Mouse (Mus musculus) myocyte (in vitro differentiated cells): ENCODE results near the gene Tbccd1. TPM values are rescaled to one million over a fixed set of nuclear protein-coding genes. Genes with fewer than 3 reads are reported as not detected.
A peak's percentile ranks its signal among the peaks of the same experiment; 100 is the strongest.

Experiments used
- H3K27me3 ChIP-seq: one replicate; pipeline ENCODE4 v1.6.1; 2011; ENCODE audit not compliant: control insufficient read depth, insufficient read depth, insufficient read length
- H3K36me3 ChIP-seq: one replicate; pipeline ENCODE4 v1.6.1; 2011; ENCODE audit not compliant: control insufficient read depth, insufficient read depth
- H3K4me2 ChIP-seq: one replicate; pipeline ENCODE4 v1.6.1; 2011; ENCODE audit warnings: low read depth, control low read depth
- H3K4me3 ChIP-seq: one replicate; pipeline ENCODE4 v1.5.1; 2011; ENCODE audit warnings: mild to moderate bottlenecking, control low read depth, moderate library complexity
- H3K79me2 ChIP-seq: one replicate; pipeline ENCODE4 v1.6.1; 2011; ENCODE audit not compliant: control insufficient read depth, insufficient read depth
- H3ac ChIP-seq: one replicate; pipeline ENCODE4 v1.6.1; 2011; ENCODE audit not compliant: control insufficient read depth, insufficient read length
- CEBPB ChIP-seq: IDR thresholded peaks from 2 replicates; pipeline ENCODE4 v1.6.1; 2011; ENCODE audit warnings: mild to moderate bottlenecking, moderate library complexity; ENCODE audit not compliant: poor library complexity, insufficient read depth, severe bottlenecking
- E2F4 ChIP-seq: IDR thresholded peaks from one replicate; pipeline ENCODE4 v1.6.1; 2011; ENCODE audit warnings: mild to moderate bottlenecking, control low read depth, moderate library complexity; ENCODE audit not compliant: insufficient read depth
- MAX ChIP-seq: IDR thresholded peaks from one replicate; pipeline ENCODE4 v1.6.1; 2011; ENCODE audit warnings: low read depth, mild to moderate bottlenecking, control low read depth
- MYOD1 ChIP-seq, 3 experiments: IDR thresholded peaks; one replicate each; pipeline ENCODE4 v1.6.1; 2011; ENCODE audit warnings: control low read depth in 2 of 3, low read depth in 2 of 3, mild to moderate bottlenecking in 2 of 3, moderate library complexity in 1 of 3; ENCODE audit not compliant: insufficient read length in 2 of 3, control insufficient read depth in 1 of 3
- MYOG ChIP-seq, 3 experiments: IDR thresholded peaks; one replicate each; pipeline ENCODE4 v1.6.1; 2011; ENCODE audit warnings: control low read depth in 2 of 3, low read depth in 2 of 3, mild to moderate bottlenecking in 2 of 3; ENCODE audit not compliant: insufficient read length in 2 of 3, control insufficient read depth in 1 of 3, insufficient read depth in 1 of 3
- POLR2A ChIP-seq: IDR thresholded peaks from one replicate; pipeline ENCODE4 v1.6.1; 2011; ENCODE audit warnings: low read depth, mild to moderate bottlenecking, control low read depth, moderate library complexity; ENCODE audit not compliant: insufficient read length
- POLR2AphosphoS2 ChIP-seq: IDR thresholded peaks from one replicate; pipeline ENCODE4 v1.6.1; 2011; ENCODE audit warnings: low read depth, control low read depth; ENCODE audit not compliant: insufficient read length
- REST ChIP-seq: IDR thresholded peaks from one replicate; pipeline ENCODE4 v1.6.1; 2011; ENCODE audit warnings: mild to moderate bottlenecking, control low read depth, moderate library complexity; ENCODE audit not compliant: insufficient read depth, insufficient read length
- SRF ChIP-seq: IDR thresholded peaks from one replicate; pipeline ENCODE4 v1.6.1; 2011; ENCODE audit warnings: low read depth; ENCODE audit not compliant: control insufficient read depth, insufficient read length
- TCF12 ChIP-seq: IDR thresholded peaks from one replicate; pipeline ENCODE4 v1.6.1; 2011; ENCODE audit warnings: mild to moderate bottlenecking, control low read depth; ENCODE audit not compliant: poor library complexity, insufficient read depth, severe bottlenecking
- TCF3 ChIP-seq: IDR thresholded peaks from one replicate; pipeline ENCODE4 v1.6.1; 2011; ENCODE audit warnings: low read depth, control low read depth; ENCODE audit not compliant: insufficient read length
- USF1 ChIP-seq: IDR thresholded peaks from one replicate; pipeline ENCODE4 v1.6.1; 2011; ENCODE audit warnings: low read depth, mild to moderate bottlenecking, control low read depth, moderate library complexity
- polyA plus RNA-seq: library from polyadenylated mRNA; unstranded; fragments of >200 nt; fragmentation: generic; extraction: Trizol; gene quantifications from one replicate; pipeline ENCODE4 v1.2.1, GENCODE M21; 2012; ENCODE audit warnings: missing spikeins

Gene Tbccd1
- polyA plus RNA-seq, 1 experiment = 9.3 TPM

- Histone ChIP-seq H3K4me3 (no peak overlapping the region), H3K36me3 (no peaks in the 10 kb centered on the region), H3ac (no peak overlapping the region), H3K4me2 (no peak overlapping the region), H3K79me2 (no peaks in the 10 kb centered on the region), H3K27me3 (peaks cover 7% of the 10 kb centered on the region)
- no peak for TF ChIP-seq CEBPB
- no peak for TF ChIP-seq POLR2A
- no peak for TF ChIP-seq POLR2AphosphoS2
- no peak for TF ChIP-seq REST
- TF ChIP-seq TCF12 = no peak
- TF ChIP-seq SRF = no peak
- TF ChIP-seq USF1 = no peak
- TF ChIP-seq MYOG (IDR thresholded peaks at IDR 0.05; ENCODE audit: control insufficient read depth in 1 of 3, insufficient read depth in 1 of 3, insufficient read length in 2 of 3, low read depth in 2 of 3) = no peak
- TF ChIP-seq MYOD1 (IDR thresholded peaks at IDR 0.05; ENCODE audit: control insufficient read depth in 1 of 3, insufficient read length in 2 of 3, low read depth in 2 of 3) = no peak
- no peak for TF ChIP-seq E2F4
- no peak for TF ChIP-seq TCF3
- TF ChIP-seq MAX = no peak
These were observed 29.3 kb upstream of the Tbccd1 start for GRCm38 (mm10) chr16:22886726-22887125.

DNA sequence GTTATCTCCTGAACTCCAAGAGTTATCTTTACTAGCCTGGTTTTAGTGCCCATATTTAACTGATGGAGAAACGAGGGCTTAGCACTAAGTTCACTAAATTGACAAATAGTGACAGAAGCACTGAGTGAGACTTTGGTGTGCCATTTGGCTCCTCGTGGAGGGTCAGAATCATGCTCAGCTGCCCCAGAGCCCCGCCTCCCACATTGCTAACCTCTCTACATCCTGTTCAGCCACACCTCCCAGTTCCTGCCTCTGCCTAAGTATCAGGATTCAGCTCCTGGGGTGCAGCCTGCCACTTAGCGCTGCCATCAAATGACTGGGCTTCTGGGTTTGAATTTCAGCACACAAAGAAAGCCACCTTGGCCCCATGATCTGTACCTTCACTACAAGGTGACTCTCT is 27.9 kb upstream of the Tbccd1 start:
- no peaks in the 10 kb centered on the region for H3K79me2 ChIP-seq
- H3K36me3 ChIP-seq = no peaks in the 10 kb centered on the region
- TF ChIP-seq POLR2A (no peak), CEBPB (no peak), POLR2AphosphoS2 (no peak), MYOG (IDR thresholded peaks at IDR 0.05; ENCODE audit: control insufficient read depth in 1 of 3, insufficient read depth in 1 of 3, insufficient read length in 2 of 3, low read depth in 2 of 3) (no peak), SRF (no peak), E2F4 (no peak), MYOD1 (IDR thresholded peaks at IDR 0.05; ENCODE audit: control insufficient read depth in 1 of 3, insufficient read length in 2 of 3, low read depth in 2 of 3) (no peak), TCF12 (no peak), MAX (no peak), TCF3 (no peak), USF1 (no peak), REST (no peak)
- H3K27me3 ChIP-seq = no peaks in the 10 kb centered on the region
- H3K4me3 ChIP-seq = no peak overlapping the region
- no peak overlapping the region for H3ac ChIP-seq
- no peak overlapping the region for H3K4me2 ChIP-seq

DNA sequence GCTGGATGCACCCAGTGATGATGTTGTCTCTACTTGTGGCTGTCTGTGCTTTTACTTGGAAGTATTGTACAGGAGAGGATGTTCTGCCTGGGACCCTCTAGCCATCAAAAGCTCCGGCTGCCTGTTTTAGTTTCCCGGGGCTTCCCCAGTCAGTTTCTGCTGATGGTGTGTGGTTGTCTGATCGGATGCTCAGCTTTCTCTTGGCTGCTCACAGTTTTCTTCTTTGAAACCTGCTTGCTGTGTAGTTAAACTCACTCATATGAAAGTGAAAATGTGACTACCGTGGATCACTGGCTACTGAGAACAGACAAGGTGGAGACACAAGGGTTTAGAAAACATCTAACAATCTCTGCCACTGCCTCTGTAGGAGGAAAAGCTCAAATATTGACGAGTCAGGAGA is 26.0 kb upstream of the Tbccd1 start:
- no peak overlapping the region for H3K4me2 ChIP-seq
- H3K36me3 ChIP-seq = no peaks in the 10 kb centered on the region
- no peaks in the 10 kb centered on the region for H3K27me3 ChIP-seq
- no peak for TF ChIP-seq MYOD1 (IDR thresholded peaks at IDR 0.05; ENCODE audit: control insufficient read depth in 1 of 3, insufficient read length in 2 of 3, low read depth in 2 of 3)
- no peak for TF ChIP-seq TCF12
- TF ChIP-seq MYOG (IDR thresholded peaks at IDR 0.05; ENCODE audit: control insufficient read depth in 1 of 3, insufficient read depth in 1 of 3, insufficient read length in 2 of 3, low read depth in 2 of 3) = no peak
- TF ChIP-seq USF1 = no peak
- no peak for TF ChIP-seq POLR2A
- TF ChIP-seq CEBPB = no peak
- TF ChIP-seq SRF = no peak
- H3K4me3 ChIP-seq = no peak overlapping the region
- no peaks in the 10 kb centered on the region for H3K79me2 ChIP-seq
- no peak overlapping the region for H3ac ChIP-seq

DNA sequence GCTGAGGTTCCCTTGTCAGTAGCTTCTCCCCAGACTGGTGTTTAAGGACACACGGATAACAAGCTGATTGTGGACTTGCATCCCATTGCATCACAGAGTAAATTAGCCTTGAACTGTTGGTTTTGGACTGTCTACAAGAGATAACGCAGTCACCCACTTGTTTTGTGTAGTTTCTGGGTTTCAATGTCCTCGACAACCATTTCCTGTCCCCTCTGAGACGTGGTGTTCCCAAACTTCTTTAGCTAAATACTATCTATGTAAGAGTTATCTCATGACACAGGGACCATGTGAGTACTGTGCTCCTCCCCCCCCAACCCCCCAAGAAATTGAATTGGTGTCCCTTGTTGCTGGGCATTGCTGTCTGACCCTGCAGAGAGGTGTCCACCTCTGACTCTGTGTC is 24.0 kb upstream of the Tbccd1 start:
- peak overlapping the region; percentile 49 for H3K4me2 ChIP-seq
- no peaks in the 10 kb centered on the region for H3K36me3 ChIP-seq
- H3K27me3 ChIP-seq = no peaks in the 10 kb centered on the region
- H3K4me3 ChIP-seq = no peak overlapping the region
- TF ChIP-seq CEBPB (peak; percentile 93), USF1 (no peak)
- no peak overlapping the region for H3ac ChIP-seq
- no peaks in the 10 kb centered on the region for H3K79me2 ChIP-seq

DNA sequence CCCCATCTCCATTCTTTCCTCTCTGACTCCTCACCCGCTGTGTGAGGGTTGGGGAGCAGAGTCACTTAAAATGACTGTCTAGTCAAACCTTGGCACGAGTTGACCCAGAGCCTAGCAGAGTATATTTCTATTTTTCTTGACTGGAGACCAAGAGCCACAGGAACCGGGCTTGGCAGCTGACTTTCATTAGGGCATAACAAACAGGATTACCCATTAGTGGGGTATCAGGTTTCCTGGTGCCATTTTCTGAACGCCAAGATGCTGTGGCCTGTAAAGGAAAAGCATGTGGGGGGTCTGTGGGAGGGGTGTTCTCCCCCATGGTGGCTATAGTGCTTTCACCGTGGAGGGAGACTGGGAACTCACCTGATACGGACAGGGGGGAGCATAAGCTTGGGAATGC is 23.4 kb upstream of the Tbccd1 start:
- H3K36me3 ChIP-seq = no peaks in the 10 kb centered on the region
- no peaks in the 10 kb centered on the region for H3K27me3 ChIP-seq
- no peaks in the 10 kb centered on the region for H3K79me2 ChIP-seq
- peak overlapping the region; percentile 56 for H3K4me2 ChIP-seq
- H3K4me3 ChIP-seq = no peak overlapping the region
- no peak overlapping the region for H3ac ChIP-seq
- TF ChIP-seq TCF3 (no peak), REST (no peak), E2F4 (no peak), POLR2AphosphoS2 (no peak), SRF (no peak), CEBPB (no peak), MYOD1 (IDR thresholded peaks at IDR 0.05; ENCODE audit: control insufficient read depth in 1 of 3, insufficient read length in 2 of 3, low read depth in 2 of 3) (no peak), POLR2A (no peak), USF1 (no peak), TCF12 (no peak), MYOG (IDR thresholded peaks at IDR 0.05; ENCODE audit: control insufficient read depth in 1 of 3, insufficient read depth in 1 of 3, insufficient read length in 2 of 3, low read depth in 2 of 3) (no peak), MAX (no peak)
